Mouse (Mus musculus): ENCODE data around the gene Zfhx3. TPM values are rescaled to one million over a fixed set of nuclear protein-coding genes. Genes with fewer than 3 reads are reported as not detected.

The Zfhx3 gene
- polyA plus RNA-seq, 1 experiment from 2014 or later, result 65.9 TPM

DNA sequence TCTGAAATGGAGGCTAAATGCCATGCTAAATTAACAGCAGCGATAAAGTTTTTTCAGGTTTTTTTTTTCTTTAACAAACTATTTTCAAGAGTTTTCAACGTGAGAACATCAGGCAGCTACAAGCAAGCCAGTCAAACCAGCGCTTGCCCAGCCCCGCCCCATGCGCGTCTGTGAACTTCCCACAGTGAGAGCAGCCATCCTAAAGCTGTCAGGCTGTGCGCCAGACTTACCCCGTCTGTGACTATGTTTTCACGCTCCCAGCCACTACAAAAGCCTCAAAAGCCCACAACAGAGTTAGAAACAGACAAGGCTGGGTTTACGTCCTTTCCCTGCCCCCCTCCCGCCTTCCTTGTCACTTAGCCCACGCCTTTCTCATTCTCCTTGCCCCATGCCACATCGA, 989.4 kb downstream of the Zfhx3 start:
- no peaks in the 10 kb centered on the region for H3K9me3 ChIP-seq
- no peak overlapping the region for H3K4me2 ChIP-seq (replicated peaks)
- no peak overlapping the region; the same call in 1 of the 2 replicates for H3K27ac ChIP-seq
- peaks cover 36% of the 10 kb centered on the region for H3K36me3 ChIP-seq
- H3K27me3 ChIP-seq, result no peaks in the 10 kb centered on the region
- no peak for ATAC-seq
- no peak overlapping the region for H3K4me3 ChIP-seq (replicated peaks)
- 44% methylated on average over 13 of the region's 13 CpGs for WGBS
- 0 out of 2 replicates have a peak overlapping the region, but pooled peaks have one; percentile 44 for H3K9ac ChIP-seq (replicated peaks)
- peaks cover 57% of the 10 kb centered on the region for H3K4me1 ChIP-seq (replicated peaks)

DNA sequence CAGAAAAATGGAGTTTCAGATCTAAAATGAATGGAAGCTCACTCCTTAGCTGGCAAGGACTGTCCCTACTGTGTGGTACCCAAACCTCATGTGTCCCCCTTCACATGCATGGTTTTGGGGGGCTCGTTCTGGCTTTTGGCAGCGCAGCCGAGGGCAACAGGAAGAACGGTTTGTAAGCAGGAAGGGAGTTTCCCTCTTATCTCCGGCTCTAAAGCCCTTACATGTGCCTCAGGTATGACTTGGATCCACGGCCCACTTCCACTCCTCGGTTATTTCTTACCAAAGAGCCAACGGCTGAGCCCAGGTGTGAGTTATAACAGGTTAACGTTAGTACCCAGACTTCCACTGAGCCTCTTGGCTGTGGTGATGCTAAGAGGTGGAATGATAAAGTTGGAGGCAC, 990.3 kb downstream of the Zfhx3 start:
- WGBS, result 92% methylated on average over 9 of the region's 9 CpGs
- H3K36me3 ChIP-seq, result peaks cover 35% of the 10 kb centered on the region
- peaks cover 65% of the 10 kb centered on the region for H3K4me1 ChIP-seq (replicated peaks)
- ATAC-seq, result no peak
- no peaks in the 10 kb centered on the region for H3K27me3 ChIP-seq
- H3K9me3 ChIP-seq, result no peaks in the 10 kb centered on the region
- no peak overlapping the region for H3K9ac ChIP-seq (replicated peaks)
- no peak overlapping the region for H3K4me2 ChIP-seq (replicated peaks)
- peak overlapping the region; percentile 54 for H3K27ac ChIP-seq
- H3K4me3 ChIP-seq (replicated peaks), result no peak overlapping the region

DNA sequence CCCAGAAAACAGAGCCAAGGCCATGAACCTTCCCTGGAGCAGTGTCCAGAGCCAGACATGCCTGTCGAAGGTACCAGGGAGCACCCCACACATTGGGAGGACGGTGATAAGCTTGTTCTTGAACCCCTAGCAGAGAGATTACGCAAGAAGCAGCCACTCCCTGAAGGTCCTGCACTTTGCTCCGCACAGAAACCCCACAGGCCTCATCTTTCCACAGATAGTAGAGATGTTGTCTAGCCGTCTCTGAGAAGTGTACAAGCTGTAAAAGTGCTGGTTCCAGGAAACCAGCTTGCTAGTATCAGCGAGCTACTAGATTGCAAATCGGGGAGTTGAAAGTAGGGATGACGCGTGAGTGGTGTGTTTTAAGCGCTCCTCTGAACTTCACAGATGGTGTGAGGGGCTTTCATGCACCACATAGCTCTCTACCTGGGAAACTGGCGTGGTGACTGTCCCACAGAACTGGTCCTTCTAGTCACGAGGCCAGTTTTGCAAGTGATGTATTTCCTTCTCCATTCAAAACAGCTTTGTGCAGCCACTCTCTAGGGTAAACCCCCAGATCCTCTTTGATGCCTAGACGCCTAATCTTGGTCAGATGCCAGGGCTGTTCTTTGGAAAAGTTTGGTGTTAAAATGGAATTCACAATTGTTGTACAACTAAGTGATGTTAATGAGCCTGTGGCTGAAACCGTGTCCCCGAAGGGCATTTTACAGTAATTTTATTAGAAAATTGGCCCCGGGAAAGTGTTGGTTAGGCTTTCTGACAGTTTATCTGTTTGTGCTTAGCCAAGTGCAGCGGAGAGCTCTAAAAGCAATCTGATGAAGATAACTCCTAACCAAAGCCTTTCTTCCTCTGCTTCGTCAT, 993.6 kb downstream of the Zfhx3 start:
- 78% methylated on average over 18 of the region's 18 CpGs for WGBS
- Histone ChIP-seq H3K4me2 (replicated peaks) (no peak overlapping the region), H3K36me3 (peaks cover 56% of the 10 kb centered on the region), H3K4me3 (replicated peaks) (no peak overlapping the region), H3K4me1 (replicated peaks) (peaks cover 56% of the 10 kb centered on the region), H3K27me3 (no peaks in the 10 kb centered on the region), H3K9me3 (no peaks in the 10 kb centered on the region), H3K9ac (replicated peaks) (no peak overlapping the region), H3K27ac (peak overlapping the region; percentile 82)
- ATAC-seq, result no peak

DNA sequence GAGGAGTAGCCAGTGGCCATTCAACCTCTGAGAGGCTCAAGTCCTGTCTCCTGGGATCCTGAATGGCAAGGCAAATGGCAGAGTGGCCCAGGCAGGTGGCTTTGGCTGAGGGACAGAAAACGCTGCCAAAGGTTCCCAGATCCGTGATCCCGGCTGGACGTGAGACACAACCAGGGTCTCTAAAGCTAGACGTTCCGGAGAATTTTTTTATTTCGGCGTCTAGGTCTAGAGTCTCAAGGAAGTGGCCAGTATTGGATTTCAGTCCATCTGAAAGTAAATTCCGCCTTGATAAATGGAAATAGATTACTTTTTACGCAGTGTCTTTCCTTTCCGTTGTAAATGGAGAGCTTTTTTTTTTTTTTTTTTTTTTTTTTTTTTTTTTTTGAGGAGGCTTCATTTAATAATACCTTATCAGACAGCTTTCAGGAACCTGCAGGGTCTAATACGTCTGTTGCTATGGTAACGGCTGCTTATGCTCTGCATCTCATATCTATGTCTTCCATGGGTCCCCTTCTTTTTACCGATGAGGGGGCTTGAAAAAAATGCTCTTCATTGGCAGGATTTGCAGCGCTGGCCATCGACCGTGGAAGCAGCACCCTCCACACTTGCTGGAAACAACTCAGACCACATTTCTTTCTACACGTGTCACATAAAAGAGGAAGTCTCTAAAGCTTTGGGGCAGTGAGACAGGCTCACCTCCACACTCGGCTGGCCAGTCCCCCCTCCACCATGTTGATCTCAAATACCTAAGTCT, 994.4 kb downstream of the Zfhx3 start:
- no peaks in the 10 kb centered on the region for H3K27me3 ChIP-seq
- H3K4me3 ChIP-seq (replicated peaks), result no peak overlapping the region
- H3K36me3 ChIP-seq, result peaks cover 56% of the 10 kb centered on the region
- no peak overlapping the region for H3K4me2 ChIP-seq (replicated peaks)
- H3K4me1 ChIP-seq (replicated peaks), result peaks cover 56% of the 10 kb centered on the region
- WGBS, result 58% methylated on average over 19 of the region's 19 CpGs
- H3K9ac ChIP-seq (replicated peaks), result no peak overlapping the region
- H3K9me3 ChIP-seq, result no peaks in the 10 kb centered on the region
- no peak for ATAC-seq
- H3K27ac ChIP-seq, result peak overlapping the region; percentile 84

DNA sequence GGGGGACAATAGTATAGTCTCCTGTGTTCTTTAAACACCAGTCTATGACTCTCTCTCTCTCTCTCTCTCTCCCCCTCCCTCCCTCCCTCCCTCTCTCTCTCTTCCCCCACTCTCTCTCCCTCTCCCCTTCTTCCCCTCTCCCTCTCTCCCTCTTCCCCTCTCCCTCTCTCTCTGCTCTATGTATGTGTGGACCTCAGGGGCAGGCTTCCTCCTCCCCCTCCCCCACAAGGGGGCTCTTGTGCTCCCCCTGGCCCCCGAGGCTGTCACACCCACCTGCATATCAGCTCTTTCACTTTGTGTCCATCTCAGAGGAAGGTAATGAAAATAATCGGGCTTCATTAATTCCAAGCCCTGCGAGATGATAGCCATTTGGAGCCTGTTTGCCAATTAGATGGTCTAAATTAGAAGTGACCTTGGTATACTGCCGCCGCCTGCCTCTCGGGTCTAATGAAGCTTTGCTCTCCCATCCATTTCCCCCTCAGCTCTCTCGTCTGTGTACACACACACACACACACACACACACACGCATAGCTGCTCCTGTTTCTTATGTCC, 995.5 kb downstream of the Zfhx3 start:
- H3K4me1 ChIP-seq (replicated peaks), result peaks cover 56% of the 10 kb centered on the region
- peak; percentile 18; the same call in 1 of the 2 replicates for ATAC-seq
- no peaks in the 10 kb centered on the region for H3K9me3 ChIP-seq
- no peak overlapping the region for H3K4me3 ChIP-seq (replicated peaks)
- peaks cover 56% of the 10 kb centered on the region for H3K36me3 ChIP-seq
- no peak overlapping the region for H3K4me2 ChIP-seq (replicated peaks)
- WGBS, result 62% methylated on average over 8 of the region's 8 CpGs
- H3K27me3 ChIP-seq, result no peaks in the 10 kb centered on the region
- H3K27ac ChIP-seq, result peak overlapping the region; percentile 84
- H3K9ac ChIP-seq (replicated peaks), result no peak overlapping the region

DNA sequence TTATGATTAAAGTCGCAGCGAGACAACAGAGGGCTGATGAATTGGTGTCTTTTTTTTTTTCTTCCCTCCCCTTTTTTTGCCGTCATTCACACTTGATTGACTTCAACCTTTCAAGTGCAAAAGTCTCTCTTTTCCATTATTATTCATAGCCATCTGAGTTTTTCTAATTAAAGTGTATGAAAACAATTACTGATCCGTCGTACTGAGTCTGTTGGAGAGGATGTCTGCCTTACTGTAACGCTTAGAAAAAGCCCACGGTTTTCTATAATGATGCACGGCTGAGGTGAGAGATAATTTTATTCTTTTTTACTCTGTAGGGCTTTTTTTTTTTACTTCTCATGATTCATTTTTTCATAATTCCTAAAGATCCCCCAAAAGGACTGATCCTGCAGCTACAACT, 1000.2 kb downstream of the Zfhx3 start:
- ATAC-seq, result no peak
- no peaks in the 10 kb centered on the region for H3K27me3 ChIP-seq
- no peaks in the 10 kb centered on the region for H3K9me3 ChIP-seq
- peaks cover 54% of the 10 kb centered on the region for H3K4me1 ChIP-seq (replicated peaks)
- H3K9ac ChIP-seq (replicated peaks), result no peak overlapping the region; the same call in 1 of the 2 replicates
- no peak overlapping the region for H3K4me3 ChIP-seq (replicated peaks)
- no peak overlapping the region for H3K4me2 ChIP-seq (replicated peaks)
- WGBS, result 38% methylated on average over 8 of the region's 8 CpGs
- peak overlapping the region; percentile 90 for H3K27ac ChIP-seq
- peaks cover 49% of the 10 kb centered on the region for H3K36me3 ChIP-seq

DNA sequence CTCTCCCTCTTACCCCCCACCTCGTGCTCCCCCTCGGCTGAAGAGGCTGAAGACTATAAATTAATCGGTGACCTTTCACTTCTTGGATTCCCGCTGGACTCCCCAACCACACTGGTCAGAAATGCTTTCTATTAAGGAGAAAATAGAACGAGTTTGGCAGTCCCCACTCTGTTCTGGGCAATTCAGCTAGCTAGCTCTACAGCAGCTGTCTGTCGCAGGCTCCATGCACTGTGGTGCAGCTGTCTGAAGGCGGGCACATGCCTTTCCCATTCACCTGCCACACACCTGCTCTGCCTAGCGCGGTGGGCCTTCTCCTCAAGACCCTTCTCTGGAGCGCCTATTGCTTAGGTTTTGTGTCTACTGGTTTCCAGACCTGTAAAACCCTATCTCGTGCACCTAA, 1000.7 kb downstream of the Zfhx3 start:
- peaks cover 51% of the 10 kb centered on the region for H3K36me3 ChIP-seq
- no peak overlapping the region for H3K4me3 ChIP-seq (replicated peaks)
- peaks cover 50% of the 10 kb centered on the region for H3K4me1 ChIP-seq (replicated peaks)
- H3K4me2 ChIP-seq (replicated peaks), result no peak overlapping the region
- H3K9ac ChIP-seq (replicated peaks), result no peak overlapping the region
- H3K27ac ChIP-seq, result peak overlapping the region; percentile 90
- H3K27me3 ChIP-seq, result no peaks in the 10 kb centered on the region
- 60% methylated on average over 11 of the region's 11 CpGs for WGBS
- ATAC-seq, result no peak
- no peaks in the 10 kb centered on the region for H3K9me3 ChIP-seq

DNA sequence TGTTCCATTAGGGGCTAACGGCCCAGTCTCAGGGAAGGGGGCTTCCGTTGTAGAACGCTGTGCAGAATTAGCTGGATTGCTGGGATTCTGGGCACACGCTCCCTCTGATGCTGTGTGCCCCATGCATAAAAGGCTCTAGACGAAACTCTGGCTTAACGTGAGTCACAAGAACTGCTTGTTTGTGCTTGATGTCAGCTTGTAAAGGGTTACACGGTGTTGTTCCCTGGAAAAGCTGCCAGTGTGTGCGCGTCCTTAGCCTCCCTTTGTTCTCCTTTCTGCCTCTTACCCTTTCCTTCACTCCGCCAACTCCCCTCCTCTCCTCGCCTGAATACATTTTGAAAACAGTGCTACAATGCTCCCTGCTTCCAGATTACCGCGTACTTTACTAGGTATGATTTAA, 1001.9 kb downstream of the Zfhx3 start:
- H3K9ac ChIP-seq (replicated peaks), result peak overlapping the region; percentile 49; the same call in 1 of the 2 replicates
- peak overlapping the region; percentile 9; the same call in 1 of the 2 replicates for H3K4me2 ChIP-seq (replicated peaks)
- H3K36me3 ChIP-seq, result peaks cover 55% of the 10 kb centered on the region

DNA sequence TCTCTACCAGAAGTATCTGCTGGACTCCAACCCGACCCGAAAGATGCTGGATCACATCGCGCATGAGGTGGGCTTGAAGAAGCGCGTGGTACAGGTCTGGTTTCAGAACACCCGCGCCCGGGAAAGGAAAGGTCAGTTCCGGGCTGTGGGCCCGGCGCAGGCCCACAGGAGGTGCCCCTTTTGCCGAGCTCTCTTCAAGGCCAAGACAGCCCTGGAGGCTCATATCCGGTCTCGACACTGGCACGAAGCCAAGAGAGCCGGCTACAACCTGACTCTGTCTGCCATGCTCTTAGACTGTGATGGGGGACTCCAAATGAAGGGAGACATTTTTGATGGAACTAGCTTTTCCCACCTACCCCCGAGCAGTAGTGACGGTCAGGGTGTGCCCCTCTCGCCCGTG, 1007.9 kb downstream of the Zfhx3 start:
- H3K9ac ChIP-seq (replicated peaks), result no peak overlapping the region
- peaks cover under 1% of the 10 kb centered on the region; the same call in 1 of the 2 replicates for H3K4me1 ChIP-seq (replicated peaks)

More for the DNA sequence above, 1001.9 kb downstream of the Zfhx3 start:
- 13% methylated on average over 13 of the region's 13 CpGs for WGBS
- ATAC-seq, result peak; percentile 47
- Histone ChIP-seq H3K4me1 (replicated peaks) (peaks cover 47% of the 10 kb centered on the region), H3K4me3 (replicated peaks) (no peak overlapping the region), H3K27me3 (no peaks in the 10 kb centered on the region), H3K9me3 (peaks cover 9% of the 10 kb centered on the region), H3K27ac (peak overlapping the region; percentile 90)

DNA sequence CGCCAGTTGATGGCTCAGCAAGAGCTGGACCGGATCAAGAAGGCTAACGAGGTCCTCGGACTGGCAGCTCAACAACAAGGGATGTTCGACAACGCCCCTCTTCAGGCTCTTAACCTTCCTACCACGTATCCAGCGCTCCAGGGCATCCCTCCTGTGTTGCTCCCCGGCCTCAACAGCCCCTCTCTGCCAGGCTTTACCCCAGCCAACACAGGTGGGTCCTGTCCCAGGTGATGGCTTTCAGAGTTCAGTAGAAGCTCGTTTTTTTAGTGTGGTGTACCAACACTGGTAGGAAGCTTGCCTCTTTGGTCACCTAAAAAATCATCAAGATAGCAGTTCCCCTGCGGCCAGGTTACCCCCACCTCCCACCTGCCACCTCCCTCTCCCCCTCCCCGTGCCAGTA, 1009.1 kb downstream of the Zfhx3 start:
- Histone ChIP-seq H3K4me2 (replicated peaks) (no peak overlapping the region), H3K4me1 (replicated peaks) (no peaks in the 10 kb centered on the region), H3K9ac (replicated peaks) (no peak overlapping the region), H3K27me3 (no peaks in the 10 kb centered on the region), H3K4me3 (replicated peaks) (no peak overlapping the region), H3K36me3 (peaks cover 99% of the 10 kb centered on the region), H3K27ac (no peak overlapping the region), H3K9me3 (peaks cover 30% of the 10 kb centered on the region)
- 93% methylated on average over 12 of the region's 12 CpGs for WGBS
- no peak for ATAC-seq

More for the DNA sequence above, 1007.9 kb downstream of the Zfhx3 start:
- Histone ChIP-seq H3K4me2 (replicated peaks) (no peak overlapping the region), H3K27me3 (no peaks in the 10 kb centered on the region), H3K9me3 (peaks cover 27% of the 10 kb centered on the region), H3K4me3 (replicated peaks) (no peak overlapping the region), H3K27ac (no peak overlapping the region), H3K36me3 (peaks cover 99% of the 10 kb centered on the region)
- 97% methylated on average over 21 of the region's 21 CpGs for WGBS
- no peak for ATAC-seq

DNA sequence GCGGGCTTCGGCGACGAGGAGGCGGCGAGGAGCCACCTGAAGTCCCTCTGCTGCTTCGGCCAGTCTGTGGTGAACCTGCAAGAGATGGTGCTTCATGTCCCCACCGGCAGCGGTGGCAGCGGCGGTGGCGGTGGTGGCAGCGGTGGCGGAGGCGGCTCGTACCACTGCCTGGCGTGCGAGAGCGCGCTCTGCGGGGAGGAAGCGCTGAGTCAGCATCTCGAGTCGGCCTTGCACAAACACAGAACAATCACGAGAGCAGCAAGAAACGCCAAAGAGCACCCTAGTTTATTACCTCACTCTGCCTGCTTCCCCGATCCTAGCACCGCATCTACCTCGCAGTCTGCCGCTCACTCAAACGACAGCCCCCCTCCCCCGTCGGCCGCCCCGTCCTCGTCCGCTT, 1014.0 kb downstream of the Zfhx3 start:
- H3K9me3 ChIP-seq, result peaks cover 6% of the 10 kb centered on the region; the same call in 1 of the 2 replicates
- no peaks in the 10 kb centered on the region for H3K27me3 ChIP-seq
- no peak for ATAC-seq
- no peak overlapping the region for H3K9ac ChIP-seq (replicated peaks)
- H3K4me2 ChIP-seq (replicated peaks), result peak overlapping the region; percentile 11; the same call in 1 of the 2 replicates
- H3K4me1 ChIP-seq (replicated peaks), result no peaks in the 10 kb centered on the region
- WGBS, result 78% methylated on average over 37 of the region's 37 CpGs
- no peak overlapping the region for H3K4me3 ChIP-seq (replicated peaks)
- H3K36me3 ChIP-seq, result peaks cover 60% of the 10 kb centered on the region
- no peak overlapping the region for H3K27ac ChIP-seq

DNA sequence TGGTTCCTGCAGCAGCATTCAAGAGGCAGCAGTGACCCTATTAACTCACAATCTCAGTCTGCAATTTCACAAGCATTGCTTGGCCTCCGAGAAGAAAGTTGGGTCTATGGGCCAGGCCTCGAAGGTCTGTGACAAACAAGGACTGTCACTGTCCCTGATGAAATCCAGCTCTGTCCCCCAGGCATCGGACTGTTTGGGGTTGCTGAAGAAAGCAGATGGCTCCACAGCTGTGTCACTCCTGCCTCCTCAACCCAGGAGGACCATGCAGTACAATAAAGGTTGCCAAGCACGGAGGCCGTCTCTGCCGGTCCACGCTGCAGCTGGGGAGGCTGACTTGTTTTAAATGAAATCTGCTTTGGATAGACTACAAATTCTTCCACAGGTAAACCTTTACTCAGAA, 1020.1 kb downstream of the Zfhx3 start:
- Histone ChIP-seq H3K9ac (replicated peaks) (no peak overlapping the region), H3K27me3 (no peaks in the 10 kb centered on the region), H3K9me3 (no peaks in the 10 kb centered on the region), H3K4me1 (replicated peaks) (peaks cover 17% of the 10 kb centered on the region), H3K27ac (peak overlapping the region; percentile 60; the same call in 1 of the 2 replicates), H3K4me2 (replicated peaks) (no peak overlapping the region), H3K4me3 (replicated peaks) (no peak overlapping the region), H3K36me3 (peaks cover 5% of the 10 kb centered on the region)
- 0 out of 2 replicates have a peak, but pooled peaks have one; percentile 43 for ATAC-seq
- WGBS, result 51% methylated on average over 7 of the region's 7 CpGs
